Mouse (Mus musculus) myocyte (in vitro differentiated cells): ENCODE measurements around the gene Pgam2.

Source experiments
- CEBPB ChIP-seq: IDR thresholded peaks from 2 replicates; pipeline ENCODE4 v1.6.1; 2011; ENCODE audit warnings: mild to moderate bottlenecking, moderate library complexity; ENCODE audit not compliant: poor library complexity, insufficient read depth, severe bottlenecking
- MAX ChIP-seq: IDR thresholded peaks from one replicate; pipeline ENCODE4 v1.6.1; 2011; ENCODE audit warnings: low read depth, mild to moderate bottlenecking, control low read depth
- MYOD1 ChIP-seq, 3 experiments: IDR thresholded peaks; one replicate each; pipeline ENCODE4 v1.6.1; 2011; ENCODE audit warnings: control low read depth in 2 of 3, low read depth in 2 of 3, mild to moderate bottlenecking in 2 of 3, moderate library complexity in 1 of 3; ENCODE audit not compliant: insufficient read length in 2 of 3, control insufficient read depth in 1 of 3
- MYOG ChIP-seq, 3 experiments: IDR thresholded peaks; one replicate each; pipeline ENCODE4 v1.6.1; 2011; ENCODE audit warnings: control low read depth in 2 of 3, low read depth in 2 of 3, mild to moderate bottlenecking in 2 of 3; ENCODE audit not compliant: insufficient read length in 2 of 3, control insufficient read depth in 1 of 3, insufficient read depth in 1 of 3
- POLR2A ChIP-seq: IDR thresholded peaks from one replicate; pipeline ENCODE4 v1.6.1; 2011; ENCODE audit warnings: low read depth, mild to moderate bottlenecking, control low read depth, moderate library complexity; ENCODE audit not compliant: insufficient read length
- POLR2AphosphoS2 ChIP-seq: IDR thresholded peaks from one replicate; pipeline ENCODE4 v1.6.1; 2011; ENCODE audit warnings: low read depth, control low read depth; ENCODE audit not compliant: insufficient read length
- REST ChIP-seq: IDR thresholded peaks from one replicate; pipeline ENCODE4 v1.6.1; 2011; ENCODE audit warnings: mild to moderate bottlenecking, control low read depth, moderate library complexity; ENCODE audit not compliant: insufficient read depth, insufficient read length
- SRF ChIP-seq: IDR thresholded peaks from one replicate; pipeline ENCODE4 v1.6.1; 2011; ENCODE audit warnings: low read depth; ENCODE audit not compliant: control insufficient read depth, insufficient read length
- TCF12 ChIP-seq: IDR thresholded peaks from one replicate; pipeline ENCODE4 v1.6.1; 2011; ENCODE audit warnings: mild to moderate bottlenecking, control low read depth; ENCODE audit not compliant: poor library complexity, insufficient read depth, severe bottlenecking
- USF1 ChIP-seq: IDR thresholded peaks from one replicate; pipeline ENCODE4 v1.6.1; 2011; ENCODE audit warnings: low read depth, mild to moderate bottlenecking, control low read depth, moderate library complexity

GRCm38 (mm10) chr11:5796939-5797338 is 6.6 kb downstream of the Pgam2 start:
- TF ChIP-seq POLR2A (no peak), REST (no peak), CEBPB (no peak), POLR2AphosphoS2 (no peak), MAX (no peak), SRF (no peak), MYOG (IDR thresholded peaks at IDR 0.05; ENCODE audit: control insufficient read depth in 1 of 3, insufficient read depth in 1 of 3, insufficient read length in 2 of 3, low read depth in 2 of 3) (no peak), TCF12 (no peak), USF1 (no peak), MYOD1 (IDR thresholded peaks at IDR 0.05; ENCODE audit: control insufficient read depth in 1 of 3, insufficient read length in 2 of 3, low read depth in 2 of 3) (no peak)
